Mouse (Mus musculus) embryonic facial prominence, embryonic 13.5 days (tissue): Measurements from ENCODE around the gene Mettl9. TPM values are rescaled to one million over a fixed set of nuclear protein-coding genes. Genes with fewer than 3 reads are reported as not detected.

Experiments used
- ATAC-seq: fragments of 200-750 bp; cut with Nextera tagmentation; 2 replicates; pipeline ENCODE4 v1.8.0; 2017; ENCODE audit warnings: low read depth; ENCODE audit not compliant: insufficient number of reproducible peaks, insufficient read depth, low FRiP score, low TSS enrichment
- H3K27ac ChIP-seq: fragments of 300-500 bp; sonication (generic); 2 replicates; pipeline ENCODE4 v1.5.1; 2015; ENCODE audit warnings: moderate library complexity, mild to moderate bottlenecking, inconsistent platforms
- H3K27me3 ChIP-seq: fragments of 300-500 bp; sonication (generic); 2 replicates; pipeline ENCODE4 v1.6.1; 2015; ENCODE audit warnings: mild to moderate bottlenecking, inconsistent platforms
- H3K36me3 ChIP-seq: fragments of 300-500 bp; sonication (generic); 2 replicates; pipeline ENCODE4 v1.6.1; 2015; ENCODE audit warnings: mild to moderate bottlenecking, inconsistent platforms
- H3K4me1 ChIP-seq: fragments of 300-500 bp; sonication (generic); 2 replicates; pipeline ENCODE4 v1.6.1; 2015; ENCODE audit warnings: inconsistent platforms
- H3K4me2 ChIP-seq: fragments of 300-500 bp; sonication (generic); 2 replicates; pipeline ENCODE4 v1.6.1; 2015; ENCODE audit warnings: moderate library complexity, mild to moderate bottlenecking, inconsistent platforms
- H3K4me3 ChIP-seq: fragments of 300-500 bp; sonication (generic); 2 replicates; pipeline ENCODE4 v1.5.1; 2015; ENCODE audit warnings: mild to moderate bottlenecking, inconsistent platforms
- H3K9ac ChIP-seq: fragments of 300-500 bp; sonication (generic); 2 replicates; pipeline ENCODE4 v1.6.1; 2015; ENCODE audit warnings: mild to moderate bottlenecking, inconsistent platforms
- H3K9me3 ChIP-seq: fragments of 300-500 bp; sonication (generic); 2 replicates; pipeline ENCODE4 v1.6.1; 2016; ENCODE audit warnings: inconsistent platforms
- WGBS: fragments of 180-500 bp; shearing (Covaris S2); methylation state at CpG from one replicate; pipeline ENCODE4 v1.1.7; 2015; ENCODE audit warnings: mixed read lengths; 5-methylcytosine and 5-hydroxymethylcytosine counted together
- polyA plus RNA-seq: library from polyadenylated mRNA; unstranded; fragments of >200 nt; fragmentation: Nextera tagmentation; extraction: Ambion mirVana; gene quantifications from 2 replicates; pipeline ENCODE4 v1.2.1, GENCODE M21; 2015

Gene Mettl9
- polyA plus RNA-seq, 1 experiment from 2014 or later: 190 TPM

DNA sequence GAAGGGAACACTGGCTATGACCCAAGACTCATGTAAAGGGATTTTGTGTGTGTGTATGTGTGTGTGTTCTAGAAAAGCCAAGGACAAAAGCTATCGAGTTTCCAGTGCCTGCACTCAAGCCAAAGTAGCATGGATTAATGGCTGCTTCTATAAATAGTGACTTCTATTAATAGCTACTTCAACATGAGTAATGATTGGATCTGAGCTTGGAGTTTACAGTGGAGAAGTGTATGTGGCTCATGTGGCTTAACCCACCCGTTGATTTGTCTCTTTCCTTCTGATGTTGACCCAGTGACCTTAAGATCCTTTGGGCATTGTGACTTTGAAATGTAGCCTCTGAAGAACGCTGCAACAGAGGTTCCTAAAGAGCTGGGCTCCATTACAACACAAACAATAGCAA, 77.1 kb downstream of the Mettl9 start:
- Histone ChIP-seq H3K4me1 (no peaks in the 10 kb centered on the region), H3K9ac (no peak overlapping the region), H3K9me3 (no peaks in the 10 kb centered on the region), H3K4me2 (no peak overlapping the region), H3K4me3 (no peak overlapping the region), H3K36me3 (no peaks in the 10 kb centered on the region), H3K27me3 (no peaks in the 10 kb centered on the region), H3K27ac (no peak overlapping the region)
- no peak for ATAC-seq
- 45% methylated on average over 3 of the region's 3 CpGs for WGBS

DNA sequence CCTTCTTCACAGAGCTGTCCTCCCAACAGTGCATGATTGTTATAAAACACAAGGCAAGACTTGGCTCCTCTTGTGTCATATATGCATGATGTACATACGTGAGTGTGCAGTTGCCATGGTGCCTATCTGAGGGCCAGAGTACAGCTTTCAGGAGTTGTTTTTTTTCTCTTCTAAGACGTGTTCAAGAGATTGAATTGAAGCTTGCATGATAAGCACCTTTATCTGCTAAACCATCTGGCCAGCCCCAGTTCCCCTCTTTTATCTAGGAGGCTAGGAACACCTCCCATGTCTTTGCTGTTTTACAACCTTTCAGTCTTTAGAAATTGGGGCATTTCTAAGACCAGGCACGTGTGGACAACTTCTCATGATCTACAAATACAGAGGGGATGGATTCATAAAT, 77.5 kb downstream of the Mettl9 start:
- WGBS: 75% methylated on average over 3 of the region's 3 CpGs
- no peak overlapping the region for H3K4me2 ChIP-seq
- H3K9me3 ChIP-seq: no peaks in the 10 kb centered on the region
- H3K4me1 ChIP-seq: no peaks in the 10 kb centered on the region
- H3K4me3 ChIP-seq: no peak overlapping the region
- ATAC-seq: no peak
- no peaks in the 10 kb centered on the region for H3K36me3 ChIP-seq
- no peak overlapping the region for H3K9ac ChIP-seq
- H3K27me3 ChIP-seq: no peaks in the 10 kb centered on the region
- no peak overlapping the region for H3K27ac ChIP-seq

DNA sequence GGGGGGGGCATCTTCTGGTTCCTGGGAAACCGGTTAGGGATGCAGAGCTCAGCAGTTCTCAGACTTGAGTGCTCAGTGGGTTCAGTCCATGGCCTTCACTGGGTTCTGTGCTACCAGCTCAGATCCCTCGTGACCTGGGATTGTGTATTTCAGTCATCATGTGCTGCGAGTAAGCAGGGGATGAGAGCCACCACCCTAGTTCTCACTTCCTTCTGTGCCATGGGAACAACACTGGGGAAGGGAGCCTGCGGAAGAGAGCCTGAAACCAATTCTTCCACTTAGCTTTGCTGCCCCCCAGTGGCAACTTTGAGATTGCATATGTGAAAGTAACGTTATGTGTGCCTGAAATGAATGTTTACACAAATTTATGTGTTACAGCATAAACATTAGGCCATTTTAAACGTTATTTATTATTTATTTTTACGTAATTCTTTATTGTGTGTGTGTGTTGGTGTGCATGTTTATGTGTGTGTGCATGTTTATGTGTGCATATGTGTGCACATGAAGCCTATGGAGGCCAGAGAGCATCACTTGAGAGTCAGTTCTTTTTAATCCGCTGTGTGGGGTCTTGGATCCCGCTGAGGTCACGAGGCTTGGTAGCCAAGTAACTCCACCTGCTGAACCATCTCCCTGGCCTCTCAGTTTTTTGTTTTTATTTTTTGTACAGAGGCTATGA, 86.0 kb downstream of the Mettl9 start:
- Histone ChIP-seq H3K4me1 (no peaks in the 10 kb centered on the region), H3K27me3 (no peaks in the 10 kb centered on the region), H3K4me3 (no peak overlapping the region), H3K9me3 (no peaks in the 10 kb centered on the region), H3K4me2 (0 out of 2 replicates have a peak overlapping the region, but pooled peaks have one; percentile 22), H3K9ac (no peak overlapping the region; the same call in 1 of the 2 replicates), H3K36me3 (no peaks in the 10 kb centered on the region), H3K27ac (no peak overlapping the region)
- 10% methylated on average over 10 of the region's 10 CpGs for WGBS
- no peak; the same call in 1 of the 2 replicates for ATAC-seq

Other genes starting within 250 kb of the Mettl9 start
- not detected in 2 replicates for gene Gm5737, start 222.1 kb upstream of the Mettl9 start, polyA plus RNA-seq
- gene Eef2k, start 191.6 kb upstream of the Mettl9 start, polyA plus RNA-seq: 36.6 and 39.4 TPM in 2 replicates
- gene Polr3e, start 116.7 kb upstream of the Mettl9 start, polyA plus RNA-seq: 37.9 and 38.2 TPM in 2 replicates
- gene Cdr2, start 52.1 kb upstream of the Mettl9 start, polyA plus RNA-seq: 10.5 and 11.2 TPM in 2 replicates
- 0.24 and 0.45 TPM in 2 replicates for gene Mfsd13b, start 51.9 kb upstream of the Mettl9 start, polyA plus RNA-seq
- gene Igsf6, start 40.1 kb downstream of the Mettl9 start, polyA plus RNA-seq: 1.7 TPM in 2 replicates
- gene Otoa, start 47.2 kb downstream of the Mettl9 start, polyA plus RNA-seq: 0.12 and 0.18 TPM in 2 replicates